Mouse (Mus musculus): Measurements from ENCODE around the gene Lrrn4cl. TPM values are rescaled to one million over a fixed set of nuclear protein-coding genes. Genes with fewer than 3 reads are reported as not detected.

Gene Lrrn4cl
- total and polyA plus RNA-seq, 2 experiments from 2014 or later, result 1.5 to 8.4 TPM

- 26% methylated on average over 29 of the region's 29 CpGs for WGBS
- Histone ChIP-seq H3K36me3 (replicated peaks; ENCODE audit: control insufficient read depth, insufficient read depth, low read length) (peaks cover 10% of the 10 kb centered on the region), H3K4me2 (ENCODE audit: low read depth, low read length) (peak overlapping the region; percentile 73), H3K9ac (replicated peaks; ENCODE audit: low read depth, low read length) (peak overlapping the region; percentile 49; the same call in 1 of the 2 replicates), H3K9me3 (replicated peaks; ENCODE audit: control insufficient read depth, low read length) (no peaks in the 10 kb centered on the region), H3K4me1 (ENCODE audit: control insufficient read depth, insufficient read depth) (peaks cover 22% of the 10 kb centered on the region), H3K4me3 (ENCODE audit: low read depth, low read length) (peak overlapping the region; percentile 47), H3K27me3 (ENCODE audit: control insufficient read depth, insufficient read depth, low read length) (no peaks in the 10 kb centered on the region), H3K27ac (ENCODE audit: low read depth) (no peak overlapping the region)
- ATAC-seq (ENCODE audit: insufficient read depth, low read depth) (peak; percentile 42), DNase-seq (ENCODE audit: low spot score) (peak; percentile 48)
- TF ChIP-seq CTCF (IDR thresholded peaks at IDR 0.05; ENCODE audit: low read depth) (no peak), EP300 (IDR thresholded peaks at IDR 0.05; ENCODE audit: low read depth) (no peak)
These were observed 10.4 kb upstream of the Lrrn4cl start for GRCm38 (mm10) chr19:8839908-8840791.

GRCm38 (mm10) chr19:8841012-8841411 lies 9.6 kb upstream of the Lrrn4cl start:
- peak overlapping the region; percentile 73 for H3K4me2 ChIP-seq (ENCODE audit: low read depth, low read length)
- 93% methylated on average over 7 of the region's 7 CpGs for WGBS
- H3K9ac ChIP-seq (replicated peaks; ENCODE audit: low read depth, low read length), result peak overlapping the region; percentile 49; the same call in 1 of the 2 replicates
- H3K36me3 ChIP-seq (replicated peaks; ENCODE audit: control insufficient read depth, insufficient read depth, low read length), result peaks cover 9% of the 10 kb centered on the region
- TF ChIP-seq EP300 (IDR thresholded peaks at IDR 0.05; ENCODE audit: low read depth), result no peak
- no peak for TF ChIP-seq CTCF (IDR thresholded peaks at IDR 0.05; ENCODE audit: low read depth)
- no peaks in the 10 kb centered on the region for H3K27me3 ChIP-seq (ENCODE audit: control insufficient read depth, insufficient read depth, low read length)
- peak overlapping the region; percentile 47 for H3K4me3 ChIP-seq (ENCODE audit: low read depth, low read length)
- ATAC-seq (ENCODE audit: insufficient read depth, low read depth) (no peak), DNase-seq (ENCODE audit: low spot score) (no peak)
- no peaks in the 10 kb centered on the region for H3K9me3 ChIP-seq (replicated peaks; ENCODE audit: control insufficient read depth, low read length)
- peaks cover 22% of the 10 kb centered on the region for H3K4me1 ChIP-seq (ENCODE audit: control insufficient read depth, insufficient read depth)
- H3K27ac ChIP-seq (ENCODE audit: low read depth), result no peak overlapping the region

- no peak for ATAC-seq (ENCODE audit: insufficient read depth, low read depth)
- TF ChIP-seq CTCF (IDR thresholded peaks at IDR 0.05; ENCODE audit: low read depth), result no peak
- no peak for TF ChIP-seq EP300 (IDR thresholded peaks at IDR 0.05; ENCODE audit: low read depth)
- 81% methylated on average over 6 of the region's 6 CpGs for WGBS
- H3K36me3 ChIP-seq (replicated peaks; ENCODE audit: control insufficient read depth, insufficient read depth, low read length), result peaks cover 29% of the 10 kb centered on the region
- H3K4me2 ChIP-seq (ENCODE audit: low read depth, low read length), result no peak overlapping the region
- no peak overlapping the region for H3K27ac ChIP-seq (ENCODE audit: low read depth)
- no peaks in the 10 kb centered on the region for H3K9me3 ChIP-seq (replicated peaks; ENCODE audit: control insufficient read depth, low read length)
- H3K4me3 ChIP-seq (ENCODE audit: low read depth, low read length), result no peak overlapping the region
- peaks cover 18% of the 10 kb centered on the region for H3K4me1 ChIP-seq (ENCODE audit: control insufficient read depth, insufficient read depth)
- no peak overlapping the region for H3K9ac ChIP-seq (replicated peaks; ENCODE audit: low read depth, low read length)
- H3K27me3 ChIP-seq (ENCODE audit: control insufficient read depth, insufficient read depth, low read length), result no peaks in the 10 kb centered on the region
- no peak for DNase-seq (ENCODE audit: low spot score)
These were observed 7.6 kb upstream of the Lrrn4cl start for GRCm38 (mm10) chr19:8842961-8843360.

GRCm38 (mm10) chr19:8844371-8845129 lies 6.0 kb upstream of the Lrrn4cl start:
- H3K36me3 ChIP-seq (replicated peaks; ENCODE audit: control insufficient read depth, insufficient read depth, low read length), result peaks cover 36% of the 10 kb centered on the region
- H3K27me3 ChIP-seq (ENCODE audit: control insufficient read depth, insufficient read depth, low read length), result no peaks in the 10 kb centered on the region
- no peak overlapping the region for H3K4me3 ChIP-seq (ENCODE audit: low read depth, low read length)
- H3K9me3 ChIP-seq (replicated peaks; ENCODE audit: control insufficient read depth, low read length), result no peaks in the 10 kb centered on the region
- H3K27ac ChIP-seq (ENCODE audit: low read depth), result no peak overlapping the region
- H3K4me1 ChIP-seq (ENCODE audit: control insufficient read depth, insufficient read depth), result peaks cover 5% of the 10 kb centered on the region; the same call in 1 of the 2 replicates
- H3K4me2 ChIP-seq (ENCODE audit: low read depth, low read length), result no peak overlapping the region
- no peak overlapping the region for H3K9ac ChIP-seq (replicated peaks; ENCODE audit: low read depth, low read length)
- TF ChIP-seq EP300 (IDR thresholded peaks at IDR 0.05; ENCODE audit: low read depth), result no peak
- TF ChIP-seq CTCF (IDR thresholded peaks at IDR 0.05; ENCODE audit: low read depth), result peak; percentile 73
- ATAC-seq (ENCODE audit: insufficient read depth, low read depth) (peak; percentile 4; the same call in 1 of the 2 replicates), DNase-seq (ENCODE audit: low spot score) (peak; percentile 58)
- 68% methylated on average over 5 of the region's 5 CpGs for WGBS

- no peak overlapping the region for H3K4me2 ChIP-seq (ENCODE audit: low read depth, low read length)
- H3K27ac ChIP-seq (ENCODE audit: low read depth), result no peak overlapping the region
- H3K4me3 ChIP-seq (ENCODE audit: low read depth, low read length), result no peak overlapping the region
- no peak overlapping the region for H3K9ac ChIP-seq (replicated peaks; ENCODE audit: low read depth, low read length)
- no peak for DNase-seq (ENCODE audit: low spot score)
- no peaks in the 10 kb centered on the region for H3K27me3 ChIP-seq (ENCODE audit: control insufficient read depth, insufficient read depth, low read length)
- H3K9me3 ChIP-seq (replicated peaks; ENCODE audit: control insufficient read depth, low read length), result no peaks in the 10 kb centered on the region
- TF ChIP-seq EP300 (IDR thresholded peaks at IDR 0.05; ENCODE audit: low read depth), result no peak
- TF ChIP-seq CTCF (IDR thresholded peaks at IDR 0.05; ENCODE audit: low read depth), result no peak
- 79% methylated on average over 5 of the region's 5 CpGs for WGBS
- ATAC-seq (ENCODE audit: insufficient read depth, low read depth), result no peak
- H3K36me3 ChIP-seq (replicated peaks; ENCODE audit: control insufficient read depth, insufficient read depth, low read length), result peaks cover 31% of the 10 kb centered on the region
- H3K4me1 ChIP-seq (ENCODE audit: control insufficient read depth, insufficient read depth), result no peaks in the 10 kb centered on the region
These were observed 2.2 kb upstream of the Lrrn4cl start for GRCm38 (mm10) chr19:8848356-8848755.

Measured in heart, postnatal 0 days (tissue).